Mouse (Mus musculus) induced T-regulatory cell, adult 2 months (primary cell): ENCODE measurements around the gene Col4a2.
"Not testable (repeated sequence)": the region's sequence is repeated elsewhere in the genome, so short reads cannot be mapped to it uniquely, and the experiment has no call there.

Experiments
- DNase-seq: peaks from one replicate; pipeline ENCODE4 v3.0.0-alpha.2; 2012; ENCODE audit warnings: low read depth

Col4a2 gene

GRCm38 (mm10) chr8:11460934-11461333 is 148.3 kb downstream of the Col4a2 start:
- DNase-seq, result no peak

- no peak for DNase-seq
Measured at GRCm38 (mm10) chr8:11461847-11462246, 149.2 kb downstream of the Col4a2 start.

- no peak for DNase-seq
Measured at GRCm38 (mm10) chr8:11462641-11463040, 150.0 kb downstream of the Col4a2 start.

- no peak for DNase-seq
Measured at GRCm38 (mm10) chr8:11463541-11463888, 150.9 kb downstream of the Col4a2 start.

GRCm38 (mm10) chr8:11463889-11464706 is 151.5 kb downstream of the Col4a2 start:
- peak; percentile 77 for DNase-seq

- DNase-seq, result no peak
Measured at GRCm38 (mm10) chr8:11464707-11464964, 152.0 kb downstream of the Col4a2 start.

- no peak for DNase-seq
Measured at GRCm38 (mm10) chr8:11465619-11466018, 153.0 kb downstream of the Col4a2 start.

- not testable (repeated sequence) for DNase-seq
Measured at GRCm38 (mm10) chr8:11466528-11466927, 153.9 kb downstream of the Col4a2 start.

- DNase-seq, result peak; percentile 38
Measured at GRCm38 (mm10) chr8:11469095-11469494, 156.5 kb downstream of the Col4a2 start.

GRCm38 (mm10) chr8:11470694-11471093 is 158.1 kb downstream of the Col4a2 start:
- DNase-seq, result no peak

- no peak for DNase-seq
Measured at GRCm38 (mm10) chr8:11471309-11471708, 158.7 kb downstream of the Col4a2 start.

GRCm38 (mm10) chr8:11473072-11473471 is 160.5 kb downstream of the Col4a2 start:
- no peak for DNase-seq

- no peak for DNase-seq
Measured at GRCm38 (mm10) chr8:11475397-11475796, 162.8 kb downstream of the Col4a2 start.

- no peak for DNase-seq
Measured at GRCm38 (mm10) chr8:11475876-11476275, 163.3 kb downstream of the Col4a2 start.

GRCm38 (mm10) chr8:11476338-11477177 is 164.0 kb downstream of the Col4a2 start:
- peak; percentile 53 for DNase-seq

- no peak for DNase-seq
Measured at GRCm38 (mm10) chr8:11477178-11477553, 164.6 kb downstream of the Col4a2 start.

- peak; percentile 67 for DNase-seq
Measured at GRCm38 (mm10) chr8:11477811-11478761, 165.5 kb downstream of the Col4a2 start, which contains the start of gene Rab20. Gene Rab20, minus strand, starts transcription at chr8:11478710.

- DNase-seq, result peak; percentile 17
Measured at GRCm38 (mm10) chr8:11478807-11479527, 166.4 kb downstream of the Col4a2 start.

GRCm38 (mm10) chr8:11479591-11479990 is 167.0 kb downstream of the Col4a2 start:
- no peak for DNase-seq

- DNase-seq, result no peak
Measured at GRCm38 (mm10) chr8:11481876-11482275, 169.3 kb downstream of the Col4a2 start.

- no peak for DNase-seq
Measured at GRCm38 (mm10) chr8:11482537-11482936, 169.9 kb downstream of the Col4a2 start.
